Mouse (Mus musculus) cerebellum, postnatal 4 days (tissue): ENCODE results near the gene Abcc9.
"Not testable (repeated sequence)": the region's sequence is repeated elsewhere in the genome, so short reads cannot be mapped to it uniquely, and the experiment has no call there.

Source experiments
- DNase-seq, 2 experiments: peaks; one replicate each; pipeline ENCODE4 v3.0.0; 2022; ENCODE audit warnings: low spot score in 2 of 2, mixed read lengths in 1 of 2

Gene Abcc9

GRCm38 (mm10) chr6:142703441-142703930 lies 1.4 kb upstream of the Abcc9 start:
- peak in 1 of 2 experiments; percentile 6 for DNase-seq

- DNase-seq, result no peak
Observed at GRCm38 (mm10) chr6:142701161-142701560, 954 bp downstream of the Abcc9 start.

GRCm38 (mm10) chr6:142700753-142701152 lies 1.4 kb downstream of the Abcc9 start:
- no peak for DNase-seq

GRCm38 (mm10) chr6:142692085-142692484 lies 10.0 kb downstream of the Abcc9 start:
- DNase-seq, result no peak

- no peak for DNase-seq
Observed at GRCm38 (mm10) chr6:142689673-142690072, 12.4 kb downstream of the Abcc9 start.

GRCm38 (mm10) chr6:142682985-142683691 lies 19.0 kb downstream of the Abcc9 start:
- no peak for DNase-seq

- DNase-seq, result no peak
Observed at GRCm38 (mm10) chr6:142670021-142670420, 32.1 kb downstream of the Abcc9 start.

GRCm38 (mm10) chr6:142669343-142669742 lies 32.8 kb downstream of the Abcc9 start:
- no peak for DNase-seq

GRCm38 (mm10) chr6:142668831-142669230 lies 33.3 kb downstream of the Abcc9 start:
- no peak for DNase-seq

- DNase-seq, result no peak
Observed at GRCm38 (mm10) chr6:142668419-142668766, 33.7 kb downstream of the Abcc9 start.

- peak in 1 of 2 experiments; percentile 1 for DNase-seq
Observed at GRCm38 (mm10) chr6:142667701-142668418, 34.3 kb downstream of the Abcc9 start.

- DNase-seq, result not testable (repeated sequence)
Observed at GRCm38 (mm10) chr6:142662056-142662455, 40.1 kb downstream of the Abcc9 start.

- DNase-seq, result peak in 1 of 2 experiments; percentile 19
Observed at GRCm38 (mm10) chr6:142659038-142659437, 43.1 kb downstream of the Abcc9 start.

- DNase-seq, result no peak
Observed at GRCm38 (mm10) chr6:142654561-142654960, 47.6 kb downstream of the Abcc9 start.

- DNase-seq, result no peak
Observed at GRCm38 (mm10) chr6:142652175-142652574, 49.9 kb downstream of the Abcc9 start.

GRCm38 (mm10) chr6:142649331-142649730 lies 52.8 kb downstream of the Abcc9 start:
- DNase-seq, result no peak

GRCm38 (mm10) chr6:142645474-142645873 lies 56.6 kb downstream of the Abcc9 start:
- no peak for DNase-seq

- DNase-seq, result no peak
Observed at GRCm38 (mm10) chr6:142639301-142639700, 62.8 kb downstream of the Abcc9 start.

GRCm38 (mm10) chr6:142635654-142636053 lies 66.5 kb downstream of the Abcc9 start:
- DNase-seq, result no peak

GRCm38 (mm10) chr6:142635185-142635583 lies 66.9 kb downstream of the Abcc9 start:
- DNase-seq, result no peak

- no peak for DNase-seq
Observed at GRCm38 (mm10) chr6:142634530-142635184, 67.5 kb downstream of the Abcc9 start.

GRCm38 (mm10) chr6:142623351-142623750 lies 78.8 kb downstream of the Abcc9 start:
- DNase-seq, result no peak

- DNase-seq, result no peak
Observed at GRCm38 (mm10) chr6:142616659-142617058, 85.5 kb downstream of the Abcc9 start.
